Mouse (Mus musculus): Measurements from ENCODE around the gene Arv1. TPM values are rescaled to one million over a fixed set of nuclear protein-coding genes. Genes with fewer than 3 reads are reported as not detected.

Gene Arv1
- total and polyA plus RNA-seq, 3 experiments = 5.0 to 22.0 (median 12.4) TPM

DNA sequence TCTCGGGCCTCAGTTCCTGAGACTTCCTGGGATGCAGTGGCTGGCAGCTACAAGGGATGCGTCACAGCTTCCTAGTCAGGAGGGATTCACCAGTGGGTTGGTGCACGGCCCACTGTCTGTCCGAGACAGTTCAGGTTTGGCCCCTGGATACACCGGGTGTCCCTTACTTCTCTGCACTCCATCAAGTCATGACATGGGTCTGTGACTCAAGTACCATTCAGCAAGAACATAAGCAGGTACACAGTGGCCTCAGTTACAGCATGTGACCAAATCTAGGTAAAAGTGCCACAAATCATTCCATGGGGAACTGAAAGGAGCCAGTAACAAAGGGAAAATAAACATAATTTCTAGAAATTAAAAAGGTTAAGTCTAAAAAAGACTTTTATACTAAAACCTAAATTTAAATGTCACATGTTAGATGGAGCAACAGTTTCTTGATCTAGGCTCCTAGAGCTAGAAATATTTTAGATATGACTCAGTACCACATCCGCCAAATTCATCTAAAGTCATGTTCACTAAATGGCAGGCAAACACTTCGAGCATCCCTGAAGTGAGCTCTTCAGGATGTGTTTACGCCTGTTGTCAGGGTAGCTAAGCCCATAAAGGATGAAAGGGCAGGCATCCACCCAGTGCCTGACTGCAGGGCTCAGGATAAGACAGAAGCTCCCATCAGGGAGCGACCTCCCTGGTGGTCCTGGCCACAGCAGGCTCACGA is 40.7 kb upstream of the Arv1 start:
- Histone ChIP-seq H3K9me3 (replicated peaks) (no peaks in the 10 kb centered on the region), H3K4me3 (ENCODE audit: low read depth, low read length) (no peak overlapping the region), H3K36me3 (replicated peaks) (peaks cover 93% of the 10 kb centered on the region), H3K27me3 (ENCODE audit: insufficient read depth, low read length) (no peaks in the 10 kb centered on the region), H3K4me1 (ENCODE audit: insufficient read depth, low read depth, low read length) (no peaks in the 10 kb centered on the region)
- ATAC-seq (ENCODE audit: extremely low read depth, insufficient number of reproducible peaks, low FRiP score, poor library complexity, severe bottlenecking) = no peak
- no peak for DNase-seq (ENCODE audit: low spot score)
- TF ChIP-seq TAL1 (conservative IDR thresholded peaks at IDR 0.05; ENCODE audit: low read depth, low read length) = no peak

GRCm38 (mm10) chr8:124681792-124682157 is 40.2 kb upstream of the Arv1 start:
- no peaks in the 10 kb centered on the region for H3K27me3 ChIP-seq (ENCODE audit: insufficient read depth, low read length)
- H3K4me1 ChIP-seq (ENCODE audit: insufficient read depth, low read depth, low read length) = no peaks in the 10 kb centered on the region
- TF ChIP-seq CTCF (IDR thresholded peaks at IDR 0.05; ENCODE audit: low read depth, low read length) (no peak), TAL1 (conservative IDR thresholded peaks at IDR 0.05; ENCODE audit: low read depth, low read length) (no peak), GATA1 (IDR thresholded peaks at IDR 0.05; ENCODE audit: borderline replicate concordance, low read length) (no peak), GATA2 (IDR thresholded peaks at IDR 0.05; ENCODE audit: borderline replicate concordance, low read depth, low read length) (no peak)
- no peak for ATAC-seq (ENCODE audit: extremely low read depth, insufficient number of reproducible peaks, low FRiP score, poor library complexity, severe bottlenecking)
- no peaks in the 10 kb centered on the region for H3K9me3 ChIP-seq (replicated peaks)
- no peak for DNase-seq (ENCODE audit: low spot score)
- H3K36me3 ChIP-seq (replicated peaks) = peaks cover 93% of the 10 kb centered on the region
- H3K4me3 ChIP-seq (ENCODE audit: low read depth, low read length) = no peak overlapping the region

DNA sequence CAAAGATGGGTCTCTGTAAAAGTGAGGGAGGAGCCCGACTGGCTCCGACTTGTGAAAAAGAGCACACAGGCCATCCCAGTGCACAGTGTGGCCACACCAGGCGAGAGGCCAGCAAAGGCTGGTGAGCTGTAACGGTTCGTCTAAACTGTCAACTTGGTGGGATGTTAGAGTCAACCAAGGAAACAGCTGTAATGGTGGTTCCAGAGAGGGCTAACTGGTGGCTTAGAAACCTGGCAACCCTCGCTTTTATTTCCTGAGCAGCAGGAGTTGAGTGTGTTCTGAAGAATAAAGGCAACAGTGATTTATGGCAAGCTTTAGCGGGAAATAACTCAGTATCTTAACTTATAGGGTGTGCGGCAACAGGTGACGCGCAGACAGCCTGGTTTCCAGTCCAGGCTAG is 39.7 kb upstream of the Arv1 start:
- Histone ChIP-seq H3K36me3 (replicated peaks) (peaks cover 90% of the 10 kb centered on the region), H3K4me3 (ENCODE audit: low read depth, low read length) (no peak overlapping the region), H3K4me1 (ENCODE audit: insufficient read depth, low read depth, low read length) (no peaks in the 10 kb centered on the region), H3K9me3 (replicated peaks) (no peaks in the 10 kb centered on the region), H3K27me3 (ENCODE audit: insufficient read depth, low read length) (no peaks in the 10 kb centered on the region)
- ATAC-seq (ENCODE audit: extremely low read depth, insufficient number of reproducible peaks, low FRiP score, poor library complexity, severe bottlenecking) = no peak
- TF ChIP-seq GATA1 (IDR thresholded peaks at IDR 0.05; ENCODE audit: borderline replicate concordance, low read length) = no peak
- no peak for TF ChIP-seq POLR2AphosphoS5 (IDR thresholded peaks at IDR 0.05; ENCODE audit: insufficient replicate concordance, low read depth, low read length)
- no peak for TF ChIP-seq CTCF (IDR thresholded peaks at IDR 0.05; ENCODE audit: low read depth, low read length)
- TF ChIP-seq TAL1 (conservative IDR thresholded peaks at IDR 0.05; ENCODE audit: low read depth, low read length) = no peak
- TF ChIP-seq GATA2 (IDR thresholded peaks at IDR 0.05; ENCODE audit: borderline replicate concordance, low read depth, low read length) = no peak
- no peak for DNase-seq (ENCODE audit: low spot score)

GRCm38 (mm10) chr8:124688899-124689298 is 33.0 kb upstream of the Arv1 start:
- Histone ChIP-seq H3K27me3 (ENCODE audit: insufficient read depth, low read length) (no peaks in the 10 kb centered on the region), H3K4me1 (ENCODE audit: insufficient read depth, low read depth, low read length) (no peaks in the 10 kb centered on the region), H3K9me3 (replicated peaks) (no peaks in the 10 kb centered on the region), H3K4me3 (ENCODE audit: low read depth, low read length) (no peak overlapping the region), H3K36me3 (replicated peaks) (peaks cover 83% of the 10 kb centered on the region)
- no peak for ATAC-seq (ENCODE audit: extremely low read depth, insufficient number of reproducible peaks, low FRiP score, poor library complexity, severe bottlenecking)
- no peak for DNase-seq (ENCODE audit: low spot score)
- TF ChIP-seq GATA1 (IDR thresholded peaks at IDR 0.05; ENCODE audit: borderline replicate concordance, low read length) (no peak), CTCF (IDR thresholded peaks at IDR 0.05; ENCODE audit: low read depth, low read length) (no peak), TAL1 (conservative IDR thresholded peaks at IDR 0.05; ENCODE audit: low read depth, low read length) (no peak), POLR2AphosphoS5 (IDR thresholded peaks at IDR 0.05; ENCODE audit: insufficient replicate concordance, low read depth, low read length) (no peak), GATA2 (IDR thresholded peaks at IDR 0.05; ENCODE audit: borderline replicate concordance, low read depth, low read length) (no peak)

GRCm38 (mm10) chr8:124691706-124692105 is 30.2 kb upstream of the Arv1 start:
- no peaks in the 10 kb centered on the region for H3K9me3 ChIP-seq (replicated peaks)
- TF ChIP-seq CTCF (IDR thresholded peaks at IDR 0.05; ENCODE audit: low read depth, low read length) = no peak
- no peak for TF ChIP-seq POLR2AphosphoS5 (IDR thresholded peaks at IDR 0.05; ENCODE audit: insufficient replicate concordance, low read depth, low read length)
- TF ChIP-seq TAL1 (conservative IDR thresholded peaks at IDR 0.05; ENCODE audit: low read depth, low read length) = no peak
- no peak for TF ChIP-seq GATA1 (IDR thresholded peaks at IDR 0.05; ENCODE audit: borderline replicate concordance, low read length)
- TF ChIP-seq GATA2 (IDR thresholded peaks at IDR 0.05; ENCODE audit: borderline replicate concordance, low read depth, low read length) = no peak
- ATAC-seq (ENCODE audit: extremely low read depth, insufficient number of reproducible peaks, low FRiP score, poor library complexity, severe bottlenecking) = no peak
- no peak for DNase-seq (ENCODE audit: low spot score)
- no peak overlapping the region for H3K4me3 ChIP-seq (ENCODE audit: low read depth, low read length)
- H3K36me3 ChIP-seq (replicated peaks) = peaks cover 84% of the 10 kb centered on the region
- H3K27me3 ChIP-seq (ENCODE audit: insufficient read depth, low read length) = no peaks in the 10 kb centered on the region
- H3K4me1 ChIP-seq (ENCODE audit: insufficient read depth, low read depth, low read length) = no peaks in the 10 kb centered on the region

GRCm38 (mm10) chr8:124695424-124696100 is 26.4 kb upstream of the Arv1 start:
- Histone ChIP-seq H3K9me3 (replicated peaks) (no peaks in the 10 kb centered on the region), H3K36me3 (replicated peaks) (peaks cover 94% of the 10 kb centered on the region), H3K4me1 (ENCODE audit: insufficient read depth, low read depth, low read length) (no peaks in the 10 kb centered on the region), H3K27me3 (ENCODE audit: insufficient read depth, low read length) (no peaks in the 10 kb centered on the region), H3K4me3 (ENCODE audit: low read depth, low read length) (no peak overlapping the region)
- ATAC-seq (ENCODE audit: extremely low read depth, insufficient number of reproducible peaks, low FRiP score, poor library complexity, severe bottlenecking) (no peak), DNase-seq (ENCODE audit: low spot score) (no peak)
- TF ChIP-seq GATA2 (IDR thresholded peaks at IDR 0.05; ENCODE audit: borderline replicate concordance, low read depth, low read length) (no peak), GATA1 (IDR thresholded peaks at IDR 0.05; ENCODE audit: borderline replicate concordance, low read length) (no peak), CTCF (IDR thresholded peaks at IDR 0.05; ENCODE audit: low read depth, low read length) (no peak), POLR2AphosphoS5 (IDR thresholded peaks at IDR 0.05; ENCODE audit: insufficient replicate concordance, low read depth, low read length) (no peak), TAL1 (conservative IDR thresholded peaks at IDR 0.05; ENCODE audit: low read depth, low read length) (no peak)
